Mouse (Mus musculus) liver (tissue): ENCODE data around the gene Srarp.

Experiments
- DNase-seq: peaks from one replicate; pipeline ENCODE4 v3.0.0-alpha.2; 2020; ENCODE audit warnings: mixed read lengths

Gene Srarp

DNA sequence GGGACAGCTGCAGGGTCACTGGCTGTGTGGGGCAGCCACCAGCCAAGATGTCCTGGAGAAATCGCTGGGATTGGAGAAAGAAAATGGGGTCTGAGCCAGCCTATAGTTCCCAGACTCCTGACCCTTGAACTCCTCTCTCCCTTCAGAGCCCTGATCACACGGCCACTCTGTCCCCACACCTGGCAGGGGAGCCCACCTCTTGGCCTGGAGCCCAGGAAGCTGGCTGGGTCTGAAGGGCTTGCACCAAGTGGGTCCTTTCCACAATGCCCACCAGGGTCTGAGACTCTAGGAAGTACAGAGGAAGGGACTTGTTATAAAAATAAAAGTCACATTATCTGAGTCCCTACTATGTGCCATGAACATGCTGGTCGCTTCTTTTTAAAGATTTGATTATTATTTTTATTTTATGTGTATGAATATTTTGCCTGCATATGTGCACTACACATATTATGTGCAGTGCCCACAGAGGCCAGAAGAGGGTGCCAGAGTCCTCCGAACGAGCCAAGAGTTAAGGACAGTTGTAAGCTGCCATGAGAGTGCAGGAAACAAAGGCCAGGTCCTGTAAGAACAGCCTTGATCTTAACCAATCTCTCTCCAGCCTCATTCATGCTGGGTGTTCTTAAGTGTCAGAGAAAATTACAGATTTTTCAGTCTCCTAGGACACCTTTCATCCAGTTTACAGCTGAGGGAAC, 48.7 kb downstream of the Srarp start:
- DNase-seq: peak; percentile 74

GRCm38 (mm10) chr4:141386150-141386549, 49.8 kb downstream of the Srarp start:
- DNase-seq: no peak

- peak; percentile 66 for DNase-seq
These were observed 50.6 kb downstream of the Srarp start for GRCm38 (mm10) chr4:141385275-141385674.
